Mouse (Mus musculus): ENCODE results near the gene Wdr91.

Gene Wdr91

DNA sequence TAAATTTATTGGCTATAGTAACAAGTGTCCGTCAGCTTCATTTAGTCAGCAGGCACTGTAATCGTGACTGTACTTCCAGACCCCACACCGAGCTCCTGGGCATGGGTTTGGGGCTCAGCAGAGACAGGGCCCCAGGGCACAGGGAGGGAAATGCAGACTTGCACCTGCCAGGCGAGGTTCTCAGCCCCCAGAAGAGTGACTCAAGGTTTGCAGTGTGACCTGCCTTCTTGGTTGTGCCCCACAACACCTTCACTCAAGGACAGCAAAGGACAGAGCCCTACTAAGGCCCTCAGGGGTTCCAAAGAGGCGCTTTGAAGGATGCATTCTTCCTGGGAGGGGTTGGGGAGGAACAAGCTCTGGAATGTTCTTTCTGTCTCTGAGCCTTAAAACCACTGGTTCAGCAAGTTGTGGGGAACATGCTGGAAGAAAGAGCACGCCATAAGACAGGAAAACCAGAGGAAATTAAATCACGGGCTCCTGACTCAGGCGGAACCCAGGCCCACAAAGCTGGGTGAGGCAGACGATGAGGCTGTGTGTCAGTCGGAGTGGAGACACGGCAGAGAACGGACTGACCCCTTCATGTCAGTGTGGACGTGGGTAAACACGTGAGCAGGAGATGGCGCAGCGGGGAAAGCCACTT, 31.5 kb downstream of the Wdr91 start:
- no peak for DNase-seq (ENCODE audit: low read depth, low spot score)

DNA sequence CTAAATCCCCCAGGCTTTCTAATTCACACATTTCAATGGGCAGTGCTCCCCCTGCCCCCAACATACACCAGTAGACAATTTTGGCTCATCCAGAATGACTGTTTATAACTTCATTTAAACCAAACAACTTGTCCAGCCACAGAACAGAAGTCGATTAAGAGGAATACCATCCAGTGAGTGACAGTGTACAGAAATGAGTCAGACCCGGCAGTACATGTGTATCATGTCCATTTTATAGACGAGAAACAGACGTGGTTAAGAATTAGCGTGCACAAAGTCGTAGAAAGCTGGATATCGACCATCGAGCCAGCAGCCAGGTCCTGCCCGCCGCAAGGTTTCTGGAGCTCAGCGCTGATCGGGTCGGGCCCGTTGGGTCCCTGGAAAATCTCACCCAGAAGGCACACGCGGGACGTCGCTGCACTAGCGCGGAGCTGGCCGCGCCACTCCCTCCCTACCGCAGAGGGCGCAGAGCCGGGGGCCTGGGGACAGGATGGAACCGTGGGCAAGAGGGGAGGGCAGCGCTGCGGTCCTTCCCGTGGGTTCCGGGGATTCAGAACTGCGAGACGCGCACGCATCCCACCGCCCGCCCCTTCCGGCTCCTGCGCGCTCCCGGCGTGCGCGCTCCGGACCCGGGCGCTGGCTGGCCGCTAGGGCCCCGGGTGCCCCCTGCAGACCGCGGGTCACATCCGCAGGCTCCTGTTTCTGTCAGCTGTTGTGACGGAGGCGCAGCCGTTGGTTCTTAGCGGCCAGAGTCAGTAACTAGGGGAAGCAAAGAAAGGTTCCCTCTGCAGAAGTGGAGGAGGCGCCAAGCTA, 33.0 kb downstream of the Wdr91 start, which contains the start of gene Cyren:
Gene Cyren (minus strand): TSS at position 552 of the 813 bp plus-strand sequence.
- peak; percentile 94 for DNase-seq (ENCODE audit: low read depth, low spot score)

DNA sequence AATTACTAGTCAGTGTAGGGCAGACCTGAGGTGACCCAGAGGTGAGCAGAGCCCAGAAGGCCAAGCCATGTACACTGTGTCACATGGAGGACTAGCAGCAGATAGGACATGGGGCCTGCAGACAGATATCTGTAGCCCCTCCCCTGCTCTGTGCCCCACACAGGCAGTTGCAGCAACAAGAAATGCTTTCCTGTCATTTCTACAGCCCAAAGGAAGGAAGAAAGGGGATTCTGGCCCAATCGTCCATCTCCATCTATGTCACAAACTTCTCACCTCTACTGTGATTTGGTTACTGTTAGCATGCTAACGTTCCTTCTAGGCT, 33.9 kb downstream of the Wdr91 start:
- DNase-seq (ENCODE audit: low read depth, low spot score), result peak; percentile 29

DNA sequence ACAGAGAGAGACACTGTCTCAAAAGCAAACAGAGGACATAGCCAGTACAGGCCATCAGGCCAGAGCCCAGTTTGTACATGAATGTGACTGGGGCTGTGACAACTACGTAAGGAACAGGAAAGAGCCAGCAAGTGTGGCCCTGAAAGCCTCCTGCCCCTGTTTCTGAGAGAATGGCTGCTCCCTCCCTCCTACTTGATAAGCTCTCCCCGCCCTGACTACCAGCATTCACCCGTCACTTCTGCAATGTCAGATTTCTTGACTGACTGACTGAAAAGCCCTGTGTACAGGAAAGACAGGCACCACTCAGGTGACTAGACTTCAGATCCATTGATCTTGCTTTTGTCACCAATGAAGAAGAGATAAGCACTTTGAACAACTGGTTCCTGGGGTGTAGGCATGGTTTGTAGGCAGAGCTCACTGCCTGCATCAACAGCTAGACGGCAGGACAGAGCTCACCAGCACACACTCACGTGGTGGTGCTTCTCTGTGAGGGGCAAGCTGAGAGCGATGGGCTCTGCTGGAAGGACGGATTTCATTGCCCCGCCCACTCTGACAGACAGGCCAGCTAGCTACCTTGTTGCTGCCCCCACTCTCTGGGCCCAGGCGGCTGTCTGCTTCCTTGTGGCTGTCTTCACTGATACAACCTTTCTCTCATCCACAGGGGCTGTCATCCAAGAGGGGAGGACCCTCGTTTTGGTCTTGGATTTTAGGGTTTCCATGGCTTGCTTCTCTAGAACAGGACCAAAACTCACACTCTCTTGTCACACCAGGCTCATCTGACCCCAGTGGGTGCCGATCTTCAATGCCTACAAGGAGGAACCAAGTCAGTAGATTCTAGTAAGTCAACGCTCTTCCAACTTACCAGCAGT, 34.5 kb downstream of the Wdr91 start:
- DNase-seq (ENCODE audit: low read depth, low spot score), result peak; percentile 32

DNA sequence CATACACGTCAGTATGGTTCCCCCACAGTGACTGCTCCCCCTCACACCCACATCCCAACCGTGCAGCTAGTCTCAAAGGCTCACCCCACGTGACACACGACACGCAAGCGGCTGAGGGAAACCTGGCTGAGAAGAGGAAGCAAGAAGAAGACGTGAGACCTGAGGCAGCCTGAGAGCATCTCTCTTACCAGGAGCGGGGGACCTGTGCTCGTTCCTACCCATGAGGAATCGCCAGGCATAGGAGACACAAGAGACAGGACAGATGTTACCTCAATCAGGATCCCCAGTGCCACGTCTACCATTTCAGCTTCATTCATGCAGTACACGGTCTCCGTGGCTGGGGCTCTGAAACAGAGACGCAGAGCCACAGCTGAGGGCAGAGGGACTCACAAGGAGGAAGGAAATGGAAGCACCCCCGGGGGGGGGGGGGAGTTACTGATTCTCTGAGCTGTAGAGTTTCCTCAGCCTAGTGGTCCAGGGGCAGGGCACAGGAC, 35.4 kb downstream of the Wdr91 start:
- DNase-seq (ENCODE audit: low read depth, low spot score), result peak; percentile 82

DNA sequence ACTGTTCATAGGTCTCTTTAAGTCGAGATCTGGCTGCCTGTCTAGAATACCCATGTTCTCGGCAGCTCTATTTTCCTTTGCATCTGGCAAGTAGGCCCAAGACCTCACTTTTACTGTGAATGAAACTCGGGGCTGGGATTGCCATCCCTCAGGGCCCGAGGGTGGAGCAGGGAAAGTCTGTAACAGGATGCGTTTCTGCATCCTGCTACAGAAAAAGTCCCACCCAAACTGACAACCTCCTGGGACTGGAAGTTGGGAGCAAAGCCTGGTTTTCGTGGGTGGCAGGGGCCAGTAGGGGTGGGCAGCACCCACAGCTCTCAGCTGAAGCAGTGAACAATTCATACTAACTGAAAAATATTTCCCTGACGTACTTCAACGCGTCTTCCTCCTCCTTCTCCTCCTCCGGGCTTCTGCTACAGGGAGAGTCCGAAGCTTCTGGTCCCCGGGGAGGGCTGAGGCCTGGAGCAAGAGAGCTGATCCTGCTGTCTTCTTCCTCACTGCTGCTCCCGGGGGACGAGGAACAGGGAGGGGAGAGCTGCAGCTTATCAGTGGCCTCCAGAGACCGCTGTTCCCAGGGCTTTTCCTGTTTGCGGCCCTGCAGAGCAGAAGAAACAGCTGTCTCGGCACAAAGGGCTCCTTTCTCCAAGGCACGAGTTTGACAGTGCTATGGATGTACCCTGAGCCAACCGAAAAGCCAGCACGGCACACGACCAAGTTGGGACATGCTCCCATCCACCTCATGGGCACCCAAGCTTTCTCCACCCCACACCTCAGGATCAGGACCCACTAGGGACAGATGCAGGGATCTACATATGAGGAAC, 36.4 kb downstream of the Wdr91 start:
- DNase-seq (ENCODE audit: low read depth, low spot score), result no peak

DNA sequence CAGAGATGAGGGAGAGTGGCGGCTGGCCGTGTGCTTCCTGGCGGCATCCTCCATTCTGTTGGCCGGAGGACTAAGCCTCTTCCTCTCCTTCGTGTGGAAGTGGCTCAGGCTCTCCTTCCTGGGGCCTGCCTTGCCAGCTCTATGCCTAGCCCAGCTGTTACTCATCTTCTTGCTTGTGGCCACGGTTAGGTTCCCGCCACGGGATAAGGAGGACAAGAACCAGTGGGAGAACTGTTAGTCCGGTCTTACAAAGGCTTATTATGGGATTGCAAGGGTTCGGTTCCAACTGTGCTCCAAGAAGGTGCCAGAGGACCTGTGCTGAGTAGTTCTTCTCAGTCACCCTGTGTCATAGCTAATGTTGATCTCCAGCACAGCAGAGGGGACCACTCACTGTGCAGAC, 37.8 kb downstream of the Wdr91 start:
- no peak for DNase-seq (ENCODE audit: low read depth, low spot score)

DNA sequence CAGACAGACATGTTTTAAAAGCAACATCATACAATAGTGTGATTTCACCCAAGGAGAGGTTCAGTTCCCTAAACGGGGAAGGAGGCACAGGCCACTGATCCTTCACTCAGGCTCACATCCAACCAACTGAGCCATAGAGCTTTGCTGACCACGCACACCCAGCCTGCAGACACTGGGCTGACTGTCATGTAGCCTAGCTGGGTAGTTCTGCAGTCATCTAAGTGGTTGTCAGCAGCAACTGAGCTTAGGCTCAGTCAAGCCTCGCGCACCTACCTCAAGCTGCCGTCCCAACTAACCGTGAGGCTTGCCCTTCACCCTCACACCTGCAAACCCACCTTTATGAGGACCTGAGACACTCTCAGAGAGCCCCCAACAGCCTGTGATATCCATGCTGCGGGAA, 38.7 kb downstream of the Wdr91 start:
- DNase-seq (ENCODE audit: low read depth, low spot score), result no peak

DNA sequence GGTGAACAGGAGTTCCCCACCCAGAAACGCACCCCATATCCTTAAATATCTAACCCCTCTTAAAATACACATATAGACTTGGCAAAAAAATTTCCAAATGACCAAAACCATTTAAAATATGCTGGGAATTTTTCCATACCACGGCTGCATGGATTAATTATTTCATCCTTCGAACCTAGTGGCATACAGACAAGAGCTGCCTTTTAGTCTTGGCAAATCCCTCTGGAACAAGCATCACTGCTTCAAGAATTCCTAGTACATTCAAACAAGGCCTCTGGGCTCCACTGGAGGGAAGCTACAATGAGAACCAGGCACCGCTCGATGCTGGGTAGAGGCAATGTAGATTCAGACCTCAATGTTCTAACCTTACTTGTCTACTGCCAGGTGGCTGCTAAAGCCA, 40.0 kb downstream of the Wdr91 start:
- no peak for DNase-seq (ENCODE audit: low read depth, low spot score)

DNA sequence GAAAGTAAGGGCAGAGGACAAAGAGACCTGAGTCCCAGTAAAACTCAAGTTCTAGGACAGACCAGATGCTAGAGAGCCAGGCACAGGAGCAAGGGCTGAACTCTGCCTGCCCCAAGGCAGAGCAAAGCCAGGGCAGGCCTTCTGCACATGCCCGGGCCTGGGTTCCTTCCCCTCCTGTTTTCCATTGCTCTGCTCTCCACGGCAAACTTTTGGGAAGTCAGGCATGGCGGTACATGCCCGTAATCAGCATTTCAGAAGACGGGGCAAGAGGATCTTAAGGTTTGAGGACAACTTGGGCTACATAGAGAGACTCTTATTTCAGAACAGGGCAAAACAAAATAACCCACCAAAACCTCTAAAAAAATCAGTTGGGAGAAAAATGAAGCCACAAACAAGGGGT, 40.5 kb downstream of the Wdr91 start:
- no peak for DNase-seq (ENCODE audit: low read depth, low spot score)

DNA sequence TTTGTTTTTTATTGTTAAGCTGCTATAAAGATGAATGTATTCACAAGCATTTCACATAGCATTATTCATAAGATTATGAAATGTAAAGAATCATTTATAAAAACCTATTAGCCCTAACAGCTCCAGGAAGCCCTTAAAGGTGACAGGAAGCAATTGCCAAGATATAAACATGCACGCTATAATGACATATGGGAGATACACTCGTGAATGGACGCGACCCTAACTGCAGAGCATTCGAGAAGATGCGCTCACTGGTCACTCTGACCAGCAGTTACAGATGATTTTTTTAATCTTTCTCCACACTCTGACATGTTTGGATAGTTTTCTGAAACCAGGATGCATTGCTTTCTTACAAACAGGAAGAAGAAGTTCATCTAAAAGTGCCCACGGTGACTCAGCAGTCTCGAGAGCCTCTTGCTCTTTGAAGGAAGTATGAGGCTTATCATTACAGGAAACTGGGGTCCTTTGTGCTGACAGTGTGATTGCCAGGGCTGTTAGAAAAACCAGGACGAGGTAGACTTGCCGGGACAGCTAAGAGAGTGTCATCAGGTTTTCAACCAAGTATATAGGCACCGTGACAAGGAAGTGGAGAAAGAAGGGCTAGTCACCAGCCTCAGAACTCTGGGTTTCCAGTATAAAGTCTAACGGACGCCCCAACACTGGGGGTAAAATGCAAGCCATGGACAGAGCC, 41.3 kb downstream of the Wdr91 start:
- peak; percentile 69 for DNase-seq (ENCODE audit: low read depth, low spot score)

DNA sequence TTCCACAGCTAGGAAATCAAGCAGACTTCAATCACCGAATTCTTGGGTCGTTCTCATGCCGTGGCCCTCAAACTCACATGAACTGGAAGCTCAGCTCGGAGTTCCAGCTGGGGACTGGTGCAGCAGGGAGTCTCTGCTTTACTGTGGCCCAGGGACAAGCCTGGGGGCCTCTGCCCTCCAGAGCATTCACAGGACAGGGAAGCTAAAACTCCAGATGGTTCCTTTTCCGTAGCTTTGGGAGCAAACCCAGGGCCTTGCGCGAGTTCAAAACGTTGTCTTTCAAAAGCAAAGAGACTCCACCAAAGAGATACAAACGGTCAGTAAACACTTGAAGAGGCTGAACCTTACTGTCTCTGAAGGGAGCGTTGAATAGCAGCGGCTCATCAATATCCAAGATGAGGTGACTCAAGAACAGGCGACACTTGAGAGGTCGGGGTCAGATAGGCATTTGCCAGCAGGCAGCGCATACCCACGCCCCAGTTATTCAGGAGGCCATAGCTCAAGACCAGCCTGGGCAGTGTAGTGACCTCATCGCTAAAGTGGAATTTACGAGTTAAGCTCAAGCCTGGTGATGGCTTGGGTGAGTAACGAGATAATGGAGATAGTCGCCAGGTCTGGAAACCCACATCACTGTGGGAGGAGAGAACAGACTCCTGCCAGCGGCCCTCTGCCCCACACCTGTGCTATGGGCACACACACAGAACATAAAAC, 42.0 kb downstream of the Wdr91 start:
- DNase-seq (ENCODE audit: low read depth, low spot score), result no peak

DNA sequence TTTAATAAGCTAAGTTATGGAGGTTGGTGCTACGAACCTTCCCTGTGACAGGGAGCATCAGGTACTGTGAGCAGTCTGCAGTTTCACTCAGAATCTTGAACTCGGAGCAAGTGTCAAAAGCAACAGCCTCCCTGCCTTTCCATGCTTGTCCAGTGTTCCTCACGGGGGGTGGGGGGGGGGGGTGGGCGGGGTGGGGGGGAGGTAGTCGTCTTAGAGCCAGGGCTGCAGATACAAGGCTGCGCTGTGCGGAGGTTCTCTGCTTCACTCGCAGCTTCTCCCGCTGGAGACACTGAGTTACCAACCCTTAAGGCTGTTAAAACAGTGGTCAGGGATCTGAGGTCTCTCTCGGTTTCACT, 42.7 kb downstream of the Wdr91 start:
- no peak for DNase-seq (ENCODE audit: low read depth, low spot score)

DNA sequence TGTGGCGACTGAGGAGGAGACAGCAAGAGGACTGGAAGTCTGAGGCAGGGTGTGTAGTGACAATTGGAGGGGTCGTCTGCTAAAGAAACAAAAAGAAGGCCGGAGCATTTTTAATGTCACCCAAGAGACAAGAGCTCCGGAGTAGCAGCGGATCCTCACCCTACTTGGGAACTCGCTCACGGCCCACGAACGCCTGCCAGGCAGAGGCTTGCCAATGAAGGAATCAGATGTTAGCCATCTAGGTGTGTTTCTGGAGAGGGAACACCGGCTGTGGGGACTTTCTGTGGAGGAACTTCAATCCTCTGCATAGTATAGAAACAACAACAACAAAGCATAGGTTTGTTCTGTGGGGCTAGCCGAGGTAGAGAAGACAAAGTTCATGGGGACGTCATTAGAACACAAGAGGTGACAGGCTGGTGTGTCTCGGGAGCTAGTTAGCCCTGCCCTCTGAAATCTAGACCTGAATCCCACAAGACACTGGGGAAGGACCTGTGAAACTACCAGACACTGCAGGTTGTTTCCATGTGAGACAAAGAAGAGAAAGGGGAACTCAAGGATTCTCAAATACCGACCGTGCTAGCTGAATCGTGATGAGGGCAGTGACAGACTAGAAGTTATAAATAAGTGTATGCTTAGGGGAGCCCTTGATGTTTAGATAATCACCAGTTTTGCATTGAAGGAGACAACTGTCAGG, 43.2 kb downstream of the Wdr91 start:
- DNase-seq (ENCODE audit: low read depth, low spot score), result peak; percentile 74

DNA sequence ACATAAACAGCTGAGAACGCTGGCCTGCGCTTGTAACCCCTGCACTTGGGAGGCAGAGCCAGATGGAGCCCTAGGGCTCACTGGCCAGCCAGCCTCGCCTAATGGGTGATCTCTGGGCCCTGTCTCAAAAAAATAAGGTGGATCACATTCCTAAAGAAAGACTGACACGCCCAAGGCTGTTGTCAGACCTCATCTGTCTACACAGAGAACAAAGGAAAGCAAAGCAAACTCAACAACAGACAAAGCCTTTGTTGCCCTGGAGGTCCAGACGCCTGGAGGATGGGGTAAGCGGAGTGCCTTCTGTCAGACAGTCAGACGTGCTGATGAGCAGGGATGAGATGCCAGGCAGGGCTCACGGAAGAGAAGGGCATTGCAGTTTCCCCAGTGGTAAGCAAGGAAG, 43.9 kb downstream of the Wdr91 start:
- peak; percentile 35 for DNase-seq (ENCODE audit: low read depth, low spot score)

DNA sequence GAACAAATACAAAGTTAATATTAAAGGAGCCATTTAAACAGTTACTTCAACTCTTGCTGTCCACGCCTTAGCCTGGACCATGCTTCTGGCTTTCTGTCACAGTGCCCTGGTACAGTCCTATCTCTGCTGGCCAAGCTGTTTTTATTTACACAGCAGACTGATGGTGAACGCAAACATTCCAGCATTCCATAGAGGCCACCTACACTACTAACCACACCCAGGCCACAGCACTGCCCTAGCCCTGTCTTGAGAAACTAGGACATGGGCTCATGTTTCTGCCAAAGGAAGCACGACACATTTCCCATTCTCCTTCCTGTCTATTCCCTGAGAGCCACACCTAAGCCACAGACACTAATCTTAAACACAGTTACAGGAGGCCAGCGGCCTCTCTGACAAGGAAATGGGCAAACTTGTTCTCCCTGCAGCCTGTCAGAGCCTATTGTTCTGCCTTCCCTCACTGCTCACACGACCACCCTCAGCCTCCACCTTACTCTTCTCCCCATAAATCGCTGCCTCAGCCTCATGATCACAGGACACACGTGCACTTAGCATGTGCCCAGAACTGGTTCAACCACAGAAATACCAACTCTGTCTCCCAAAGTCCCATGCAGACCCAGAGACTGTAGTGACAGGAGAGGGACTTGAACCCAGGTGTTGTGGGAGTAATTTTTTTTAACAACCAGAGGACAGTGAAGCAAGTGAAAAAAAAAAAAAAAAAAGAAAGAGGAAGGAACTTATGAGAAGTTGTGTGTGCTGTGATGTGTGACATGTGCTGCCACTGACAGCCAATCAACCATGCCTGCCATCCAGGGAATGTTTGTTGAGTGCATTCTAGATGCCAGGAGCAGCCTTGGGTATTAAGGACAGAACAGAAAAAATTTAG, 44.7 kb downstream of the Wdr91 start:
- peak; percentile 69 for DNase-seq (ENCODE audit: low read depth, low spot score)

DNA sequence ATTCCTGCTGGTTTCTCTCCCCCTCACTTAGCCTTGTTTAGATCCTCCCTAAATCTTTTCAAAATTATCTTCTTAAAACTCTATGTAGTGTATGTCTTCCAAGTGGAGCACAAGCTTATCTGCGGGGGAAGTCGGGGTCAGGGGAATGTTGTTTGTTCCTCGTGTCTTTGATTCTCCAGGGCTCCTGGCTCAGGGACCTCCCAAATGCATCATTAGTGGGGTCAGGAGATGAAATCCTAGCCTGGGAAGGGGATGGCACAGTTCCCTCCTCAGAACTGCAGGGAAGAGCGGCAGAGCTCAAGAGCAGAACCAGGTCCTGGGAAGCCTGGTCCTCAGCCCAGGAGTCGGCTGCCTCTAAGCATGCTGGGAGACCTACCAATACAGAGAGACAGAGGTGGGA, 45.5 kb downstream of the Wdr91 start:
- no peak for DNase-seq (ENCODE audit: low read depth, low spot score)

DNA sequence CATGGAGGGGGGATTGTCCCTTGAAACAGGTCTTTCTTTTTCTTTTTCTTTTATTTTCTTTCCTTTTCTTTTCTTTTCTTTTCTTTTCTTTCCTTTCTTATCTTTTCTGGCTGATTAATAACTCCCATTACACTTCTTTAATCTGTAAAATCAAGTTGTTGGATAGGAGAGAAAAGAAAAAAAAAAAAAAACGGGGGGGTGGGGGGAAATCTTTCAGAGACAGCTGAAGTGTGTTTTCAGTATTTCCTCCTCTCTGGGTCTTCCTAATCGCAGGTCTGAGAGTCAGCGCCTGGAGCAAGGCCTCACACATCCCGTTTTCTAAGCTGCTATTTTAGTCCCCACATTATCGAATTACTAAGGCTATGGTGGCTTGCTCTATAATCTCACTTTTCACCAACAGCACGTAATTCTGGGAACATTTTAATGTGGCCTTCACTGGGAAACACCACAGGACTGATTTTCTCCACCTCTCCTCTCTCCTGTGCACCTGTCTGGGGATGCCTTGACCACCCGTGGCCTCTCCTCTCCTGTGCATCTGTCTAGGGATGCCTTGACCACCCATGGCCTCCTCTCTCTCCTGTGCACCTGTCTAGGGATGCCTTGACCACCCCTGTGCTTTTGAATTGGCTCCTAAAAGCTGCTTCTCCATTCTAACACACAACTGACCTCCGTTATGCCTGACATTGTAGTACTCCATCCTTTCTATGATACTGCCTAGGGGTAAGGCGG, 46.7 kb downstream of the Wdr91 start:
- DNase-seq (ENCODE audit: low read depth, low spot score), result no peak
